Mouse (Mus musculus) right cerebral cortex, postnatal 25 days (tissue): Measurements from ENCODE around the gene Gm7970.
"Not testable (repeated sequence)": the region's sequence is repeated elsewhere in the genome, so short reads cannot be mapped to it uniquely, and the experiment has no call there.

ENCODE experiments used
- DNase-seq: peaks from one replicate; pipeline ENCODE4 v3.0.0; 2022

The Gm7970 gene

GRCm38 (mm10) chr14:41555483-41555882, at the start of gene Gm7970:
Gene Gm7970 (minus strand): TSS chr14:41555583.
- not testable (repeated sequence) for DNase-seq

- DNase-seq = not testable (repeated sequence)
Observed at GRCm38 (mm10) chr14:41600935-41601334, 45.6 kb upstream of the Gm7970 start.

- not testable (repeated sequence) for DNase-seq
Observed at GRCm38 (mm10) chr14:41586346-41586745, 31.0 kb upstream of the Gm7970 start.

GRCm38 (mm10) chr14:41572911-41573310, 17.5 kb upstream of the Gm7970 start, which contains the start of gene 1700049E17Rik2:
Gene 1700049E17Rik2 (plus strand): TSS chr14:41573211.
- DNase-seq = not testable (repeated sequence)

GRCm38 (mm10) chr14:41524695-41525094, 30.7 kb downstream of the Gm7970 start:
- not testable (repeated sequence) for DNase-seq

- not testable (repeated sequence) for DNase-seq
Observed at GRCm38 (mm10) chr14:41520683-41521082, 34.7 kb downstream of the Gm7970 start.
